21 mouse cellular contexts compared by ENCODE assay signal in the genomic region with DNA sequence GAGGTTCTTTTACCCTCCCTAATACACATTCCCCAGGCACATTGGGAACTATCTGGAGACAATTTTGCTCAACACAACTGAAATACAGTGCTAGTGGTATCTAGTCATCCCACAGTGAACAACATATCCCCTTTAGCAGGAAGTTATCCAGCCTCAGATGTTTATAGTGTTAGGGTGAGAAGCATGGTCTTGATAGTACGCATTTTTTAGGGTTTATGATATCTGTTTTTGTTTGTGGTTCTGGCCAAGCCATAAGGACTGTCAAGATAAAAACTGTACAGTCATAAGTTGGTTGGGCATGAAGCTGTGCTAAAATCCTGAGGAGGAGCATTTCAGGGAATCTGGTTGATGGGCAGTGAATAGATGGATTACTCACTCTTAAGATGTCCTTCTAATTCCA.
DNase-seq lines count a peak whose midpoint lies in the region; ATAC-seq and TF ChIP-seq lines count a peak whose summit lies in the region.
"Had no signal": no experiment of that assay in that cellular context is flagged by ENCODE, and none has a peak within 500 bp of the region (broad histone marks: within the 10 kb centered on the region; RNA-seq: fewer than 3 reads in every experiment).

No protein-coding gene starts in this region.

- H3K4me1 ChIP-seq in MEL (ENCODE audit: control insufficient read depth in 1 of 2, insufficient read depth in 2 of 2, low read length in 2 of 2) = peaks cover 9 to 20% of the 10 kb centered on the region in 2 experiments
- H3K4me1 ChIP-seq in liver, embryonic 12.5 days = no peaks in the 10 kb centered on the region
- H3K4me1 ChIP-seq in liver, postnatal 0 days (ENCODE audit: insufficient read depth) = no peaks in the 10 kb centered on the region
- no peaks in the 10 kb centered on the region for H3K4me1 ChIP-seq in heart, embryonic 10.5 days
- H3K4me1 ChIP-seq: embryonic facial prominence, embryonic 15.5 days; forebrain, embryonic 10.5 days; heart, embryonic 13.5 days; hindbrain, embryonic 15.5 days had no signal

- no peak for TF ChIP-seq RAD21 in MEL (IDR thresholded peaks at IDR 0.05; ENCODE audit: low read depth, low read length)

- H3K4me2 ChIP-seq in liver, embryonic 12.5 days = no peak overlapping the region
- H3K4me2 ChIP-seq in liver, postnatal 0 days (ENCODE audit: low read depth, low read length) = no peak overlapping the region
- H3K4me2 ChIP-seq: embryonic facial prominence, embryonic 15.5 days; heart, embryonic 13.5 days; hindbrain, embryonic 15.5 days had no signal

- H3K4me3 ChIP-seq in MEL (ENCODE audit: control insufficient read depth in 1 of 2, insufficient read depth in 1 of 2, low read depth in 2 of 2, low read length in 2 of 2) = no peak overlapping the region
- H3K4me3 ChIP-seq in liver, embryonic 12.5 days = no peak overlapping the region
- no peak overlapping the region for H3K4me3 ChIP-seq in liver, postnatal 0 days (ENCODE audit: low read depth, low read length)
- no peak overlapping the region for H3K4me3 ChIP-seq in heart, embryonic 10.5 days
- H3K4me3 ChIP-seq: embryonic facial prominence, embryonic 15.5 days; erythroblast, embryonic 14.5 days; forebrain, embryonic 10.5 days; heart, embryonic 13.5 days; hindbrain, embryonic 15.5 days had no signal

- H3K27me3 ChIP-seq in MEL (ENCODE audit: control insufficient read depth in 1 of 2, insufficient read depth in 2 of 2, low read length in 2 of 2) = no peaks in the 10 kb centered on the region
- H3K27me3 ChIP-seq in liver, embryonic 12.5 days (replicated peaks) = no peaks in the 10 kb centered on the region
- H3K27me3 ChIP-seq in liver, postnatal 0 days (ENCODE audit: insufficient read depth, low read length) = no peaks in the 10 kb centered on the region
- no peaks in the 10 kb centered on the region for H3K27me3 ChIP-seq in heart, embryonic 10.5 days (ENCODE audit: insufficient read depth, poor library complexity, severe bottlenecking)
- H3K27me3 ChIP-seq: embryonic facial prominence, embryonic 15.5 days; heart, embryonic 13.5 days had no signal

- TF ChIP-seq CTCF in MEL (IDR thresholded peaks at IDR 0.05 in 2 of 3, conservative IDR thresholded peaks at IDR 0.05 in 1 of 3; ENCODE audit: control insufficient read depth in 1 of 3, insufficient read depth in 1 of 3, low read depth in 2 of 3, low read length in 3 of 3, poor library complexity in 1 of 3, severe bottlenecking in 1 of 3) = no peak
- no peak for TF ChIP-seq CTCF in liver, postnatal 0 days (IDR thresholded peaks at IDR 0.05; ENCODE audit: low read depth)

- no peaks in the 10 kb centered on the region for H3K9me3 ChIP-seq in MEL (replicated peaks; ENCODE audit: insufficient read depth, low read length)
- H3K9me3 ChIP-seq in liver, embryonic 12.5 days (replicated peaks) = no peaks in the 10 kb centered on the region
- H3K9me3 ChIP-seq in liver, postnatal 0 days (ENCODE audit: low read length) = no peaks in the 10 kb centered on the region
- no peaks in the 10 kb centered on the region for H3K9me3 ChIP-seq in heart, embryonic 10.5 days
- H3K9me3 ChIP-seq: embryonic facial prominence, embryonic 15.5 days; forebrain, embryonic 10.5 days; heart, embryonic 13.5 days; hindbrain, embryonic 15.5 days had no signal

- peak; percentile 74 for ATAC-seq in liver, embryonic 12.5 days
- 0 out of 2 replicates have a peak, but pooled peaks have one; percentile 17 for ATAC-seq in liver, postnatal 0 days
- ATAC-seq: CD4-positive, CD25-positive, alpha-beta regulatory T cell, adult 4 months; forebrain, embryonic 14.5 days had no signal

- TF ChIP-seq POLR2A in MEL (IDR thresholded peaks at IDR 0.05; ENCODE audit: control insufficient read depth in 1 of 2, insufficient read depth in 1 of 2, low read depth in 1 of 2, low read length in 2 of 2, poor library complexity in 1 of 2) = no peak

- WGBS in liver, embryonic 12.5 days (ENCODE audit: insufficient replicate concordance) = 42% methylated on average over 1 of the region's 1 CpGs
- 57% methylated on average over 1 of the region's 1 CpGs for WGBS in liver, postnatal 0 days (ENCODE audit: insufficient replicate concordance)
- 78% methylated on average over 1 of the region's 1 CpGs for WGBS in heart, embryonic 10.5 days

- peak; percentile 60 for DNase-seq in MEL (ENCODE audit: low read depth, low spot score)
- no peak for DNase-seq in liver, postnatal 0 days
- DNase-seq in thymus, postnatal 0 days (ENCODE audit: low spot score) = no peak
- DNase-seq in frontal cortex, postnatal 10 days (ENCODE audit: low spot score in 2 of 2) = no peak
- no peak for DNase-seq in heart, embryonic 10.5 days (ENCODE audit: low spot score)
- DNase-seq: adrenal gland, adult 2 months; adrenal gland, postnatal 25 days; B cell, adult 2 months; cerebellum, adult 2 months; cerebellum, postnatal 10 days; embryo, embryonic 11 days; gastrocnemius, postnatal 14 days; heart, postnatal 36 days had no signal

- peaks cover 1 to 40% of the 10 kb centered on the region in 2 experiments; a peak in 3 of 4 replicates for H3K36me3 ChIP-seq in MEL (ENCODE audit: control insufficient read depth in 1 of 2, insufficient read depth in 2 of 2, low read length in 2 of 2)
- no peaks in the 10 kb centered on the region for H3K36me3 ChIP-seq in liver, embryonic 12.5 days
- no peaks in the 10 kb centered on the region for H3K36me3 ChIP-seq in liver, postnatal 0 days (replicated peaks; ENCODE audit: insufficient read depth, low read length)
- H3K36me3 ChIP-seq in heart, embryonic 10.5 days = no peaks in the 10 kb centered on the region
- H3K36me3 ChIP-seq: embryonic facial prominence, embryonic 15.5 days; forebrain, embryonic 10.5 days; heart, embryonic 13.5 days; hindbrain, embryonic 15.5 days had no signal

- H3K27ac ChIP-seq in MEL (ENCODE audit: control insufficient read depth, low read depth, low read length) = no peak overlapping the region
- H3K27ac ChIP-seq in liver, embryonic 12.5 days = no peak overlapping the region
- H3K27ac ChIP-seq in liver, postnatal 0 days (ENCODE audit: low read depth) = no peak overlapping the region
- no peak overlapping the region for H3K27ac ChIP-seq in heart, embryonic 10.5 days
- H3K27ac ChIP-seq: embryonic facial prominence, embryonic 15.5 days; forebrain, embryonic 10.5 days; heart, embryonic 13.5 days; hindbrain, embryonic 15.5 days had no signal

- H3K9ac ChIP-seq in MEL (ENCODE audit: control insufficient read depth, low read depth, low read length, poor library complexity, severe bottlenecking) = no peak overlapping the region
- no peak overlapping the region for H3K9ac ChIP-seq in liver, embryonic 12.5 days
- no peak overlapping the region for H3K9ac ChIP-seq in liver, postnatal 0 days (replicated peaks)
- H3K9ac ChIP-seq: embryonic facial prominence, embryonic 15.5 days; heart, embryonic 13.5 days; hindbrain, embryonic 15.5 days had no signal

- peak; percentile 89 to 92 for TF ChIP-seq EP300 in MEL (IDR thresholded peaks at IDR 0.05; ENCODE audit: low read depth in 1 of 2, low read length in 2 of 2)
- peak; percentile 65 for TF ChIP-seq EP300 in liver, postnatal 0 days (IDR thresholded peaks at IDR 0.05; ENCODE audit: low read depth)

- H3K79me2 ChIP-seq in MEL (ENCODE audit: control insufficient read depth, insufficient read depth, low read length, poor library complexity) = peaks cover 2% of the 10 kb centered on the region; the same call in 1 of the 2 replicates

TF ChIP-seq in MEL, 35 proteins besides CTCF, POLR2A, EP300 and RAD21 (continues in another document):
- TF ChIP-seq ZKSCAN1 (IDR thresholded peaks at IDR 0.05; ENCODE audit: low read depth, low read length) = no peak
- TF ChIP-seq POLR2AphosphoS2 (IDR thresholded peaks at IDR 0.05; ENCODE audit: low read length) = no peak
- TF ChIP-seq SIN3A (IDR thresholded peaks at IDR 0.05; ENCODE audit: low read length) = peak; percentile 28; the same call in 1 of the 2 replicates
- no peak for TF ChIP-seq KAT2A (conservative IDR thresholded peaks at IDR 0.05; ENCODE audit: low read depth, low read length)
- TF ChIP-seq MYC (IDR thresholded peaks at IDR 0.05; ENCODE audit: low read depth, low read length) = 0 out of 2 replicates have a peak, but pooled peaks have one; percentile 50
- no peak for TF ChIP-seq NRF1 (IDR thresholded peaks at IDR 0.05; ENCODE audit: insufficient read depth, low read depth, low read length, poor library complexity, severe bottlenecking)
- TF ChIP-seq POLR2AphosphoS5 (IDR thresholded peaks at IDR 0.05; ENCODE audit: borderline replicate concordance, low read depth, low read length) = no peak
- peak; percentile 77 for TF ChIP-seq RCOR1 (IDR thresholded peaks at IDR 0.05; ENCODE audit: low read depth, low read length)
- TF ChIP-seq MAZ (IDR thresholded peaks at IDR 0.05; ENCODE audit: low read depth, low read length) = no peak
- no peak for TF ChIP-seq UBTF (IDR thresholded peaks at IDR 0.05; ENCODE audit: borderline replicate concordance, insufficient read depth, low read depth, low read length)
- no peak for TF ChIP-seq SMC3 (IDR thresholded peaks at IDR 0.05; ENCODE audit: low read depth, low read length)
- TF ChIP-seq USF2 (IDR thresholded peaks at IDR 0.05; ENCODE audit: borderline replicate concordance in 1 of 2, insufficient read depth in 1 of 2, low read depth in 1 of 2, low read length in 2 of 2) = no peak
- 0 out of 2 replicates have a peak, but pooled peaks have one; percentile 34 for TF ChIP-seq MYB (IDR thresholded peaks at IDR 0.05; ENCODE audit: low read depth, low read length)
- TF ChIP-seq TBP (IDR thresholded peaks at IDR 0.05; ENCODE audit: low read depth, low read length) = no peak
- peak; percentile 93 for TF ChIP-seq TAL1 (IDR thresholded peaks at IDR 0.05; ENCODE audit: low read length)
- TF ChIP-seq ZMIZ1 (IDR thresholded peaks at IDR 0.05; ENCODE audit: low read depth, low read length) = no peak
- no peak for TF ChIP-seq ELF1 (IDR thresholded peaks at IDR 0.05; ENCODE audit: low read depth, low read length)
- TF ChIP-seq GABPA (IDR thresholded peaks at IDR 0.05; ENCODE audit: low read depth, low read length) = no peak
- TF ChIP-seq MXI1 (IDR thresholded peaks at IDR 0.05; ENCODE audit: low read depth, low read length) = peak; percentile 40; the same call in 1 of the 2 replicates
- no peak for TF ChIP-seq BHLHE40 (IDR thresholded peaks at IDR 0.05; ENCODE audit: borderline replicate concordance, low read depth, low read length)
- TF ChIP-seq USF1 (IDR thresholded peaks at IDR 0.05; ENCODE audit: low read depth, low read length) = no peak
- TF ChIP-seq CHD2 (IDR thresholded peaks at IDR 0.05; ENCODE audit: low read length) = no peak
- peak; percentile 80 for TF ChIP-seq ETS1 (IDR thresholded peaks at IDR 0.05; ENCODE audit: low read depth, low read length)
- TF ChIP-seq NELFE (IDR thresholded peaks at IDR 0.05; ENCODE audit: low read depth, low read length) = no peak
- TF ChIP-seq CHD1 (IDR thresholded peaks at IDR 0.05; ENCODE audit: low read depth, low read length) = no peak
- no peak for TF ChIP-seq HCFC1 (IDR thresholded peaks at IDR 0.05; ENCODE audit: low read depth, low read length)
- no peak for TF ChIP-seq ZNF384 (IDR thresholded peaks at IDR 0.05; ENCODE audit: low read depth, low read length)
